Mouse (Mus musculus) embryonic facial prominence, embryonic 14.5 days (tissue): ENCODE data around the gene Met. TPM values are rescaled to one million over a fixed set of nuclear protein-coding genes. Genes with fewer than 3 reads are reported as not detected.

Experiments used
- ATAC-seq: fragments of 200-750 bp; cut with Nextera tagmentation; 2 replicates; pipeline ENCODE4 v1.8.0; 2017; ENCODE audit warnings: low read depth, moderate number of reproducible peaks, moderate TSS enrichment
- DNase-seq: peaks from one replicate; pipeline ENCODE4 v3.0.0-alpha.2; 2015; ENCODE audit warnings: low spot score
- H3K27ac ChIP-seq: fragments of 300-500 bp; sonication (generic); replicated peaks from 2 replicates; pipeline ENCODE4 v1.5.1; 2014; ENCODE audit warnings: low read depth, mild to moderate bottlenecking, low read length, moderate library complexity
- H3K27me3 ChIP-seq: fragments of 300-500 bp; sonication (generic); replicated peaks from 2 replicates; pipeline ENCODE4 v1.6.1; 2014; ENCODE audit warnings: low read length; ENCODE audit not compliant: control insufficient read depth, insufficient read depth
- H3K36me3 ChIP-seq: fragments of 300-500 bp; sonication (generic); 2 replicates; pipeline ENCODE4 v1.6.1; 2014; ENCODE audit warnings: low read length, mixed read lengths; ENCODE audit not compliant: control insufficient read depth, insufficient read depth
- H3K4me1 ChIP-seq: fragments of 300-500 bp; sonication (generic); 2 replicates; pipeline ENCODE4 v1.6.1; 2014; ENCODE audit warnings: antibody characterized with exemption, low read length; ENCODE audit not compliant: control insufficient read depth, insufficient read depth
- H3K4me2 ChIP-seq: fragments of 300-500 bp; sonication (generic); 2 replicates; pipeline ENCODE4 v1.6.1; 2014; ENCODE audit warnings: low read depth, mild to moderate bottlenecking, low read length, moderate library complexity, mixed read lengths
- H3K4me3 ChIP-seq: fragments of 300-500 bp; sonication (generic); 2 replicates; pipeline ENCODE4 v1.5.1; 2014; ENCODE audit warnings: low read depth, mild to moderate bottlenecking, low read length
- H3K9ac ChIP-seq: fragments of 300-500 bp; sonication (generic); 2 replicates; pipeline ENCODE4 v1.6.1; 2014; ENCODE audit warnings: low read depth, mild to moderate bottlenecking, low read length, moderate library complexity, mixed read lengths
- H3K9me3 ChIP-seq: fragments of 300-500 bp; sonication (generic); 2 replicates; pipeline ENCODE4 v1.6.1; 2016; ENCODE audit warnings: low read length; ENCODE audit not compliant: control insufficient read depth
- WGBS: fragments of 180-500 bp; shearing (Covaris S2); extraction: QIAGEN DNeasy Blood & Tissue Kit; methylation state at CpG from one replicate; pipeline ENCODE4 v1.1.7; 2014; 5-methylcytosine and 5-hydroxymethylcytosine counted together
- polyA plus RNA-seq: library from polyadenylated mRNA; unstranded; fragments of >200 nt; fragmentation: Nextera tagmentation; extraction: Ambion mirVana; gene quantifications from 2 replicates; pipeline ENCODE4 v1.2.1, GENCODE M21; 2014

Met gene
- polyA plus RNA-seq, 1 experiment from 2014 or later = 11.1 TPM

DNA sequence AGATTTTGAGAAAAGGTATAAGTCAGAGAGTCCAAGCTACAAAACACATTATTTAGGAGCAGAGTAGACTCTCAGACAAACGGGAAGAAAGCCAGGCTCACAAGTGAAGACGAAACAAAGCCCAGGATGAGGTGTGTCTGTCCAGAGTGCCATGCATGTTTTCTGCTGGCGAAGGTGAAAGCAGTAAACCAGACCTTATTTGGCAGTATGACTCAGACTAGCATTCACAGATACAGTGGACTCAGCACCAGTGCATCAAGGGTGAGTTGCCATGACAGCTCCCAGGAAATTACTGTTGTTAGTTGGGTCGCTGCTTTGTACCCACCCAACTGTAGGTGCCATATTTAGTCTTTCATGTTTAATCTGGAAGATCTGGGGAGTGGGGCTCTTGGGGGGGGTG is 149.1 kb downstream of the Met start:
- ATAC-seq = no peak
- H3K36me3 ChIP-seq = no peaks in the 10 kb centered on the region
- H3K9me3 ChIP-seq = no peaks in the 10 kb centered on the region
- 83% methylated on average over 4 of the region's 4 CpGs for WGBS
- H3K4me2 ChIP-seq = no peak overlapping the region
- H3K4me3 ChIP-seq = no peak overlapping the region
- H3K9ac ChIP-seq = no peak overlapping the region
- no peak overlapping the region for H3K27ac ChIP-seq
- no peaks in the 10 kb centered on the region for H3K27me3 ChIP-seq
- no peak for DNase-seq
- H3K4me1 ChIP-seq = no peaks in the 10 kb centered on the region

DNA sequence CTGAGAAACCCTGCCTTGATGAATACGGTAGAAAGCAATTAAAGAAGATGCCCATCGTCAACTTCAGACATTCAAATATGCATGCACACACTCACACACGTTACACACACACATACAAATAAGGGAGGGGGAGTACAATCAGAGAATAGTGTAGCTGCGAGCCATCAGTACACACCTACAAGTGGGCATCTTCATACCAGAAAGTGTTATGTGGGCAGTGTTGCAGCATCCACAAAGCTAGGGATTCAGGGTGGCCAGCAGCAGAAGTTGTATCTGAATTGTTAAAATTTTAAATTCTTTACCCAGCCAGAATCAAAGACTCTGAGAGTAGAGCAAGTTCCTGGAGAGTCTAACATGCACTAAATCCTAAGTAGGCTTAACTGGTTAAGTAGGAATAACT is 157.2 kb downstream of the Met start:
- Histone ChIP-seq H3K36me3 (no peaks in the 10 kb centered on the region), H3K9me3 (no peaks in the 10 kb centered on the region), H3K4me1 (no peaks in the 10 kb centered on the region), H3K27ac (no peak overlapping the region), H3K4me2 (no peak overlapping the region), H3K9ac (no peak overlapping the region), H3K27me3 (no peaks in the 10 kb centered on the region), H3K4me3 (no peak overlapping the region)
- DNase-seq (no peak), ATAC-seq (no peak)
- 81% methylated on average over 4 of the region's 4 CpGs for WGBS

DNA sequence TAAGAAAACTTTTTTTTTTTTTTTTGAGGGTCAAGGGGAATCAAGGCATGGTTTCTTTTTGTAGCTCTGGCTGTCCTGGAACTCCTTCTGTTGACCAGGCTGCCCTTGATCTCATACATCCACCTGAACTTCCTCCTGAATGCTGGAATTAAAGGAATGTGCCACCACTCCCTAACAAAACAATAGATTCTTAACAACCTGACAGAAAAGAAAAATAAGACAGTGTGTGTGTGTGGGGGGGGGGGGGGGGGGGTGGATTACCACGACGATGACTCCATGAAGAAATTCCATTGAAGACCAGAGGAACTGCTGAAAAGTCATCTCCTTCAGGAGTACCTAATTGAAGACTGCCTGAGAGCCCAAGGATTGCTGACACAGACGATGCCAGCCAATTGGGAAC is 157.8 kb downstream of the Met start:
- no peaks in the 10 kb centered on the region for H3K27me3 ChIP-seq
- no peak overlapping the region for H3K4me3 ChIP-seq
- ATAC-seq (no peak), DNase-seq (no peak)
- H3K9me3 ChIP-seq = no peaks in the 10 kb centered on the region
- no peak overlapping the region for H3K27ac ChIP-seq
- no peak overlapping the region for H3K4me2 ChIP-seq
- no peaks in the 10 kb centered on the region for H3K4me1 ChIP-seq
- no peak overlapping the region for H3K9ac ChIP-seq
- no peaks in the 10 kb centered on the region for H3K36me3 ChIP-seq
- 53% methylated on average over 3 of the region's 3 CpGs for WGBS

Other genes with a start within 250 kb of the Met start
- 30.4 and 40.5 TPM in 2 replicates for gene Cav2, start 182.6 kb upstream of the Met start, polyA plus RNA-seq
- 195 and 238 TPM in 2 replicates for gene Cav1, start 157.5 kb upstream of the Met start, polyA plus RNA-seq
- gene Capza2, start 172.4 kb downstream of the Met start, polyA plus RNA-seq = 234 and 237 TPM in 2 replicates
- 25.0 and 31.1 TPM in 2 replicates for gene St7, start 229.1 kb downstream of the Met start, polyA plus RNA-seq